Mouse (Mus musculus) olfactory bulb, adult 2 months (tissue): ENCODE measurements around the gene Gm44596.

Source experiments
- CTCF ChIP-seq: fragments of 200-500 bp; IDR thresholded peaks from 2 replicates; pipeline ENCODE4 v1.5.1; 2012; ENCODE audit warnings: low read depth, mild to moderate bottlenecking, low read length, moderate library complexity; ENCODE audit not compliant: insufficient read depth
- POLR2A ChIP-seq: fragments of 200-500 bp; IDR thresholded peaks from 2 replicates; pipeline ENCODE4 v1.6.1; 2012; ENCODE audit warnings: mild to moderate bottlenecking, low read depth, low read length, moderate library complexity; ENCODE audit not compliant: insufficient read depth

GRCm38 (mm10) chr6:128354140-128354539 lies 21.2 kb upstream of the Gm44596 start:
- TF ChIP-seq POLR2A, result no peak
- no peak for TF ChIP-seq CTCF
